In genomic region chr2:72391024-72391423, GRCm38 (mm10) we compare ENCODE assay signal across 12 mouse cellular contexts.
DNase-seq lines count a peak whose midpoint lies in the region; ATAC-seq and TF ChIP-seq lines count a peak whose summit lies in the region.
"Had no signal": no experiment of that assay in that cellular context is flagged by ENCODE, and none has a peak within 500 bp of the region (broad histone marks: within the 10 kb centered on the region; RNA-seq: fewer than 3 reads in every experiment).

No protein-coding gene starts in this region.

- peak; percentile 50 for ATAC-seq in midbrain, embryonic 13.5 days
- ATAC-seq in midbrain, embryonic 11.5 days (ENCODE audit: low FRiP score), result no peak
- ATAC-seq in stomach, postnatal 0 days (ENCODE audit: low FRiP score, low TSS enrichment), result peak; percentile 62
- ATAC-seq: intestine, postnatal 0 days; liver, postnatal 0 days had no signal

- 37% methylated on average over 4 of the region's 4 CpGs for WGBS in midbrain, embryonic 13.5 days
- 52% methylated on average over 4 of the region's 4 CpGs for WGBS in midbrain, embryonic 11.5 days
- 40% methylated on average over 4 of the region's 4 CpGs for WGBS in stomach, postnatal 0 days

- peak overlapping the region; percentile 65 for H3K4me3 ChIP-seq in gastrocnemius, adult 2 months
- no peak overlapping the region for H3K4me3 ChIP-seq in midbrain, embryonic 13.5 days (replicated peaks)
- H3K4me3 ChIP-seq in midbrain, embryonic 11.5 days (ENCODE audit: low read depth, low read length), result no peak overlapping the region
- no peak overlapping the region for H3K4me3 ChIP-seq in stomach, postnatal 0 days (ENCODE audit: low read depth, low read length)
- H3K4me3 ChIP-seq: forebrain, embryonic 10.5 days had no signal

- TF ChIP-seq EP300 in stomach, postnatal 0 days (optimal IDR thresholded peaks at IDR 0.05), result no peak

- no peaks in the 10 kb centered on the region for H3K27me3 ChIP-seq in midbrain, embryonic 13.5 days
- no peaks in the 10 kb centered on the region for H3K27me3 ChIP-seq in midbrain, embryonic 11.5 days (ENCODE audit: control insufficient read depth, insufficient read depth, low read length)
- no peaks in the 10 kb centered on the region for H3K27me3 ChIP-seq in stomach, postnatal 0 days (ENCODE audit: control insufficient read depth, insufficient read depth, low read length)

- intact Hi-C loops in gastrocnemius, adult 2 months (cut with DNase I), result loop anchor here (2.0 kb wide), 1 partner anchor 156 kb away; no protein-coding TSS in a partner anchor

- peaks cover 13% of the 10 kb centered on the region for H3K4me1 ChIP-seq in midbrain, embryonic 13.5 days (replicated peaks)
- peaks cover 3% of the 10 kb centered on the region; the same call in 1 of the 2 replicates for H3K4me1 ChIP-seq in midbrain, embryonic 11.5 days (ENCODE audit: control insufficient read depth, insufficient read depth, low read length)
- no peaks in the 10 kb centered on the region for H3K4me1 ChIP-seq in stomach, postnatal 0 days (replicated peaks; ENCODE audit: control insufficient read depth, insufficient read depth)

- H3K4me2 ChIP-seq in midbrain, embryonic 13.5 days (replicated peaks), result 0 out of 2 replicates have a peak overlapping the region, but pooled peaks have one; percentile 25
- no peak overlapping the region for H3K4me2 ChIP-seq in midbrain, embryonic 11.5 days
- no peak overlapping the region for H3K4me2 ChIP-seq in stomach, postnatal 0 days (replicated peaks; ENCODE audit: low read depth)

- no peaks in the 10 kb centered on the region for H3K36me3 ChIP-seq in midbrain, embryonic 13.5 days
- no peaks in the 10 kb centered on the region for H3K36me3 ChIP-seq in midbrain, embryonic 11.5 days (ENCODE audit: control insufficient read depth, insufficient read depth, low read length)
- H3K36me3 ChIP-seq in stomach, postnatal 0 days (ENCODE audit: control insufficient read depth, insufficient read depth, low read length), result 0 out of 2 replicates have a peak, but pooled peaks cover 3% of the 10 kb centered on the region

- no peak overlapping the region for H3K9ac ChIP-seq in midbrain, embryonic 13.5 days (replicated peaks)
- H3K9ac ChIP-seq in midbrain, embryonic 11.5 days (ENCODE audit: low read length), result no peak overlapping the region
- H3K9ac ChIP-seq in stomach, postnatal 0 days (ENCODE audit: low read length), result no peak overlapping the region
- H3K9ac ChIP-seq: liver, postnatal 0 days had no signal

- TF ChIP-seq CTCF in gastrocnemius, adult 2 months (IDR thresholded peaks at IDR 0.05), result no peak
- TF ChIP-seq CTCF in stomach, postnatal 0 days (IDR thresholded peaks at IDR 0.05; ENCODE audit: low read depth), result no peak

- DNase-seq in gastrocnemius, adult 2 months, result peak; percentile 54
- DNase-seq in gastrocnemius, postnatal 10 days, result no peak
- no peak for DNase-seq in midbrain, embryonic 11.5 days (ENCODE audit: low spot score, missing footprints)
- DNase-seq in kidney, postnatal 14 days, result peak; percentile 44
- DNase-seq in stomach, postnatal 0 days (ENCODE audit: low spot score), result peak; percentile 50
- no peak for DNase-seq in urinary bladder, postnatal 36 days (ENCODE audit: low spot score in 2 of 2)
- DNase-seq in adipocyte (ENCODE audit: low spot score), result no peak
- DNase-seq: B cell, adult 2 months; liver, postnatal 0 days had no signal

- H3K27ac ChIP-seq in gastrocnemius, adult 2 months, result peak overlapping the region; percentile 94
- peak overlapping the region; percentile 32; the same call in 1 of the 2 replicates for H3K27ac ChIP-seq in midbrain, embryonic 13.5 days
- H3K27ac ChIP-seq in midbrain, embryonic 11.5 days (ENCODE audit: low read depth, low read length), result no peak overlapping the region
- no peak overlapping the region for H3K27ac ChIP-seq in stomach, postnatal 0 days (replicated peaks)
- H3K27ac ChIP-seq: forebrain, embryonic 10.5 days had no signal

- H3K9me3 ChIP-seq in midbrain, embryonic 13.5 days, result peaks cover 3% of the 10 kb centered on the region; the same call in 1 of the 2 replicates
- no peaks in the 10 kb centered on the region for H3K9me3 ChIP-seq in midbrain, embryonic 11.5 days (ENCODE audit: control insufficient read depth, low read length)
- no peaks in the 10 kb centered on the region for H3K9me3 ChIP-seq in stomach, postnatal 0 days (ENCODE audit: control insufficient read depth, low read length)

Comparison
In these comparisons a context has a peak if more than half of its experiments do, and no peak if none do; other contexts are left out.
1. DNase-seq: peak in gastrocnemius, adult 2 months (single experiment), kidney, postnatal 14 days (single experiment) and stomach, postnatal 0 days (single experiment); none in gastrocnemius, postnatal 10 days (single experiment), midbrain, embryonic 11.5 days (single experiment), urinary bladder, postnatal 36 days (0 of 2) and adipocyte (single experiment).
2. H3K27ac ChIP-seq: peak in gastrocnemius, adult 2 months (single experiment) and midbrain, embryonic 13.5 days (single experiment); none in midbrain, embryonic 11.5 days (single experiment) and stomach, postnatal 0 days (single experiment).